Mouse (Mus musculus) liver, postnatal 0 days (tissue): ENCODE data around the gene Fam171a2.

Experiments
- CTCF ChIP-seq: sonication (generic); IDR thresholded peaks from 2 replicates; pipeline ENCODE4 v1.5.1; 2016; ENCODE audit warnings: antibody characterized with exemption, low read depth
- EP300 ChIP-seq: IDR thresholded peaks from 2 replicates; pipeline ENCODE4 v1.6.1; 2016; ENCODE audit warnings: antibody characterized with exemption, low read depth, mild to moderate bottlenecking

GRCm38 (mm10) chr11:102443740-102444139, 3.7 kb downstream of the Fam171a2 start:
- TF ChIP-seq CTCF (no peak), EP300 (no peak)
